Mouse (Mus musculus): ENCODE results near the gene Fam174a. TPM values are rescaled to one million over a fixed set of nuclear protein-coding genes. Genes with fewer than 3 reads are reported as not detected.

Fam174a gene
- total RNA-seq (2022), result 10 to 100 TPM; 25.2 to 30.6 (median 27.3) TPM

GRCm38 (mm10) chr1:95313393-95314228, at the start of gene Fam174a:
Gene Fam174a, plus strand, starts transcription at chr1:95313623.
- DNase-seq (ENCODE audit: low spot score), result peak; percentile 94

GRCm38 (mm10) chr1:95263843-95264242, 49.6 kb upstream of the Fam174a start:
- DNase-seq (ENCODE audit: low spot score), result no peak

GRCm38 (mm10) chr1:95267950-95268724, 45.3 kb upstream of the Fam174a start:
- peak; percentile 1 for DNase-seq (ENCODE audit: low spot score)

- no peak for DNase-seq (ENCODE audit: low spot score)
Measured at GRCm38 (mm10) chr1:95273321-95273720, 40.1 kb upstream of the Fam174a start.

- no peak for DNase-seq (ENCODE audit: low spot score)
Measured at GRCm38 (mm10) chr1:95308324-95308723, 5.1 kb upstream of the Fam174a start.

GRCm38 (mm10) chr1:95314229-95314555, 769 bp downstream of the Fam174a start:
- DNase-seq (ENCODE audit: low spot score), result no peak

GRCm38 (mm10) chr1:95315981-95316380, 2.6 kb downstream of the Fam174a start:
- DNase-seq (ENCODE audit: low spot score), result peak; percentile 27

- no peak for DNase-seq (ENCODE audit: low spot score)
Measured at GRCm38 (mm10) chr1:95322219-95322618, 8.8 kb downstream of the Fam174a start.

GRCm38 (mm10) chr1:95323004-95323403, 9.6 kb downstream of the Fam174a start:
- no peak for DNase-seq (ENCODE audit: low spot score)

- no peak for DNase-seq (ENCODE audit: low spot score)
Measured at GRCm38 (mm10) chr1:95326856-95327255, 13.4 kb downstream of the Fam174a start.

- no peak for DNase-seq (ENCODE audit: low spot score)
Measured at GRCm38 (mm10) chr1:95339618-95340017, 26.2 kb downstream of the Fam174a start.

GRCm38 (mm10) chr1:95342242-95342641, 28.8 kb downstream of the Fam174a start:
- no peak for DNase-seq (ENCODE audit: low spot score)

GRCm38 (mm10) chr1:95343585-95344485, 30.4 kb downstream of the Fam174a start:
- DNase-seq (ENCODE audit: low spot score), result no peak

GRCm38 (mm10) chr1:95354146-95354545, 40.7 kb downstream of the Fam174a start:
- DNase-seq (ENCODE audit: low spot score), result no peak

GRCm38 (mm10) chr1:95356904-95357303, 43.5 kb downstream of the Fam174a start:
- DNase-seq (ENCODE audit: low spot score), result no peak

GRCm38 (mm10) chr1:95363692-95364091, 50.3 kb downstream of the Fam174a start:
- no peak for DNase-seq (ENCODE audit: low spot score)

GRCm38 (mm10) chr1:95366616-95367373, 53.4 kb downstream of the Fam174a start:
- DNase-seq (ENCODE audit: low spot score), result no peak

GRCm38 (mm10) chr1:95367748-95368147, 54.3 kb downstream of the Fam174a start:
- DNase-seq (ENCODE audit: low spot score), result no peak

GRCm38 (mm10) chr1:95375443-95375842, 62.0 kb downstream of the Fam174a start:
- DNase-seq (ENCODE audit: low spot score), result no peak

GRCm38 (mm10) chr1:95381028-95381427, 67.6 kb downstream of the Fam174a start:
- no peak for DNase-seq (ENCODE audit: low spot score)
